Mouse (Mus musculus) mesoderm, embryonic 11.5 days (tissue): Measurements from ENCODE around the gene Rin1.
"Not testable (repeated sequence)": the region's sequence is repeated elsewhere in the genome, so short reads cannot be mapped to it uniquely, and the experiment has no call there.

ENCODE experiments used
- DNase-seq: peaks from one replicate; pipeline ENCODE4 v3.0.0-alpha.2; 2012; ENCODE audit warnings: low read depth, low spot score

Rin1 gene

GRCm38 (mm10) chr19:5068570-5069234, 18.4 kb downstream of the Rin1 start:
- DNase-seq: no peak

GRCm38 (mm10) chr19:5069486-5069885, 19.2 kb downstream of the Rin1 start:
- no peak for DNase-seq

- no peak for DNase-seq
Measured at GRCm38 (mm10) chr19:5069978-5070377, 19.7 kb downstream of the Rin1 start.

GRCm38 (mm10) chr19:5071077-5071476, 20.8 kb downstream of the Rin1 start:
- DNase-seq: no peak

- peak; percentile 96 for DNase-seq
Measured at GRCm38 (mm10) chr19:5071545-5072369, 21.5 kb downstream of the Rin1 start.

- peak; percentile 77 for DNase-seq
Measured at GRCm38 (mm10) chr19:5072389-5073019, 22.2 kb downstream of the Rin1 start.

- peak; percentile 81 for DNase-seq
Measured at GRCm38 (mm10) chr19:5073028-5073427, 22.7 kb downstream of the Rin1 start.

- DNase-seq: no peak
Measured at GRCm38 (mm10) chr19:5073518-5073917, 23.2 kb downstream of the Rin1 start.

GRCm38 (mm10) chr19:5079279-5079678, 29.0 kb downstream of the Rin1 start:
- no peak for DNase-seq

- no peak for DNase-seq
Measured at GRCm38 (mm10) chr19:5082005-5082404, 31.7 kb downstream of the Rin1 start.

- DNase-seq: no peak
Measured at GRCm38 (mm10) chr19:5082596-5082995, 32.3 kb downstream of the Rin1 start.

GRCm38 (mm10) chr19:5083961-5084833, 33.9 kb downstream of the Rin1 start:
- DNase-seq: no peak

- no peak for DNase-seq
Measured at GRCm38 (mm10) chr19:5084834-5085144, 34.5 kb downstream of the Rin1 start.

GRCm38 (mm10) chr19:5085145-5085863, 35.0 kb downstream of the Rin1 start, which contains the start of gene Tmem151a:
Tmem151a (minus strand) TSS chr19:5085531.
- DNase-seq: no peak

- not testable (repeated sequence) for DNase-seq
Measured at GRCm38 (mm10) chr19:5086533-5086932, 36.3 kb downstream of the Rin1 start.

- DNase-seq: peak; percentile 98
Measured at GRCm38 (mm10) chr19:5087884-5088728, 37.8 kb downstream of the Rin1 start, which contains the start of gene Yif1a. Yif1a (plus strand) TSS chr19:5088538.

GRCm38 (mm10) chr19:5089324-5089723, 39.0 kb downstream of the Rin1 start:
- no peak for DNase-seq

- no peak for DNase-seq
Measured at GRCm38 (mm10) chr19:5092083-5092482, 41.8 kb downstream of the Rin1 start.

GRCm38 (mm10) chr19:5093481-5094242, 43.4 kb downstream of the Rin1 start:
- DNase-seq: no peak
